Mouse (Mus musculus): Measurements from ENCODE around the gene Cfap73.

DNA sequence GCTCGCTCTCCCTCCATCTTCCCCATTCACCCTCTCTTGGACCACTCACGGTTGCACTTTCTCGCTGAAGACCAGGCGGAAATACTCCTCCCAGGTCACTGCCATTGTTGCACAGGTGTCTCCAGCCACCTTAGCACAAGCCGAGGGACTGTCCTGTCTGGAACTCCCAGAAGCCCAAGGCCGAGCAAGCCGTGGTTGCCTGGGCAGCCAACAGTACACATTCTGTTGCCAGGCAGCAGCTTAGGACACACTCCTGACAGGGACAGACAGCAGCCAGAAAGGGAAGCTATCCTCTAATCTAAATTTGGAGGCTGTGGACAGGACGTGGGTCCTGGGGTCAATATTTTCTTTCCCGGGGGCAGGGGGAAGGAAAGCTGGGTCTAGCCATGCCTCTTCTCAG, at the start of gene Cfap73:
- TF ChIP-seq CTCF (IDR thresholded peaks at IDR 0.05; ENCODE audit: low read depth) (no peak), EP300 (optimal IDR thresholded peaks at IDR 0.05) (no peak)

All from stomach, postnatal 0 days (tissue).